Mouse (Mus musculus) embryonic facial prominence, embryonic 13.5 days (tissue): ENCODE data around the gene Map6. TPM values are rescaled to one million over a fixed set of nuclear protein-coding genes. Genes with fewer than 3 reads are reported as not detected.
A peak's percentile ranks its signal among the peaks of the same experiment; 100 is the strongest.

Experiments used
- ATAC-seq: fragments of 200-750 bp; cut with Nextera tagmentation; 2 replicates; pipeline ENCODE4 v1.8.0; 2017; ENCODE audit warnings: low read depth; ENCODE audit not compliant: insufficient number of reproducible peaks, insufficient read depth, low FRiP score, low TSS enrichment
- H3K27ac ChIP-seq: fragments of 300-500 bp; sonication (generic); 2 replicates; pipeline ENCODE4 v1.5.1; 2015; ENCODE audit warnings: moderate library complexity, mild to moderate bottlenecking, inconsistent platforms
- H3K27me3 ChIP-seq: fragments of 300-500 bp; sonication (generic); 2 replicates; pipeline ENCODE4 v1.6.1; 2015; ENCODE audit warnings: mild to moderate bottlenecking, inconsistent platforms
- H3K36me3 ChIP-seq: fragments of 300-500 bp; sonication (generic); 2 replicates; pipeline ENCODE4 v1.6.1; 2015; ENCODE audit warnings: mild to moderate bottlenecking, inconsistent platforms
- H3K4me1 ChIP-seq: fragments of 300-500 bp; sonication (generic); 2 replicates; pipeline ENCODE4 v1.6.1; 2015; ENCODE audit warnings: inconsistent platforms
- H3K4me2 ChIP-seq: fragments of 300-500 bp; sonication (generic); 2 replicates; pipeline ENCODE4 v1.6.1; 2015; ENCODE audit warnings: moderate library complexity, mild to moderate bottlenecking, inconsistent platforms
- H3K4me3 ChIP-seq: fragments of 300-500 bp; sonication (generic); 2 replicates; pipeline ENCODE4 v1.5.1; 2015; ENCODE audit warnings: mild to moderate bottlenecking, inconsistent platforms
- H3K9ac ChIP-seq: fragments of 300-500 bp; sonication (generic); 2 replicates; pipeline ENCODE4 v1.6.1; 2015; ENCODE audit warnings: mild to moderate bottlenecking, inconsistent platforms
- H3K9me3 ChIP-seq: fragments of 300-500 bp; sonication (generic); 2 replicates; pipeline ENCODE4 v1.6.1; 2016; ENCODE audit warnings: inconsistent platforms
- WGBS: fragments of 180-500 bp; shearing (Covaris S2); methylation state at CpG from one replicate; pipeline ENCODE4 v1.1.7; 2015; ENCODE audit warnings: mixed read lengths; 5-methylcytosine and 5-hydroxymethylcytosine counted together
- polyA plus RNA-seq: library from polyadenylated mRNA; unstranded; fragments of >200 nt; fragmentation: Nextera tagmentation; extraction: Ambion mirVana; gene quantifications from 2 replicates; pipeline ENCODE4 v1.2.1, GENCODE M21; 2015

The Map6 gene
- polyA plus RNA-seq, result 3.9 TPM in 2 replicates

GRCm38 (mm10) chr7:99267251-99267896 lies at the start of gene Map6:
Gene Map6, plus strand, starts transcription at chr7:99267447.
- Histone ChIP-seq H3K9ac (peak within 1 kb of the TSS; percentile 61), H3K9me3 (no peaks in the 10 kb centered on the region), H3K36me3 (no peaks in the 10 kb centered on the region), H3K27ac (no peak within 1 kb of the TSS), H3K4me1 (peaks cover 28% of the 10 kb centered on the region), H3K27me3 (peaks cover 77% of the 10 kb centered on the region), H3K4me3 (peak within 1 kb of the TSS; percentile 52), H3K4me2 (peak within 1 kb of the TSS; percentile 86)
- no peak for ATAC-seq
- 2% methylated on average over 33 of the region's 34 CpGs for WGBS

- Histone ChIP-seq H3K4me3 (no peak overlapping the region), H3K27ac (no peak overlapping the region), H3K9ac (no peak overlapping the region), H3K4me1 (no peaks in the 10 kb centered on the region), H3K9me3 (no peaks in the 10 kb centered on the region), H3K36me3 (no peaks in the 10 kb centered on the region), H3K4me2 (no peak overlapping the region), H3K27me3 (no peaks in the 10 kb centered on the region)
- 66% methylated on average over 7 of the region's 7 CpGs for WGBS
- ATAC-seq, result no peak
These were observed 43.0 kb upstream of the Map6 start for GRCm38 (mm10) chr7:99224225-99224624.

GRCm38 (mm10) chr7:99224648-99225190 lies 42.5 kb upstream of the Map6 start:
- H3K36me3 ChIP-seq, result no peaks in the 10 kb centered on the region
- H3K4me1 ChIP-seq, result no peaks in the 10 kb centered on the region
- ATAC-seq, result no peak
- no peak overlapping the region for H3K27ac ChIP-seq
- H3K9me3 ChIP-seq, result no peaks in the 10 kb centered on the region
- H3K4me3 ChIP-seq, result no peak overlapping the region
- no peak overlapping the region for H3K4me2 ChIP-seq
- no peaks in the 10 kb centered on the region for H3K27me3 ChIP-seq
- no peak overlapping the region for H3K9ac ChIP-seq
- 41% methylated on average over 1 of the region's 1 CpGs for WGBS

GRCm38 (mm10) chr7:99225421-99225820 lies 41.8 kb upstream of the Map6 start:
- no peak overlapping the region for H3K27ac ChIP-seq
- WGBS, result 81% methylated on average over 6 of the region's 6 CpGs
- no peaks in the 10 kb centered on the region for H3K9me3 ChIP-seq
- no peak overlapping the region for H3K9ac ChIP-seq
- no peaks in the 10 kb centered on the region for H3K27me3 ChIP-seq
- no peak overlapping the region for H3K4me3 ChIP-seq
- H3K4me1 ChIP-seq, result no peaks in the 10 kb centered on the region
- H3K36me3 ChIP-seq, result no peaks in the 10 kb centered on the region
- no peak for ATAC-seq
- no peak overlapping the region for H3K4me2 ChIP-seq

GRCm38 (mm10) chr7:99226662-99227061 lies 40.6 kb upstream of the Map6 start:
- ATAC-seq, result no peak
- no peak overlapping the region for H3K27ac ChIP-seq
- H3K9ac ChIP-seq, result no peak overlapping the region
- no peaks in the 10 kb centered on the region for H3K36me3 ChIP-seq
- 89% methylated on average over 10 of the region's 10 CpGs for WGBS
- no peaks in the 10 kb centered on the region for H3K4me1 ChIP-seq
- no peak overlapping the region for H3K4me3 ChIP-seq
- H3K27me3 ChIP-seq, result no peaks in the 10 kb centered on the region
- no peaks in the 10 kb centered on the region for H3K9me3 ChIP-seq
- H3K4me2 ChIP-seq, result no peak overlapping the region

- WGBS, result 94% methylated on average over 4 of the region's 4 CpGs
These were observed 40.0 kb upstream of the Map6 start for GRCm38 (mm10) chr7:99227267-99227666.

GRCm38 (mm10) chr7:99228825-99229224 lies 38.4 kb upstream of the Map6 start:
- H3K27ac ChIP-seq, result no peak overlapping the region
- no peak for ATAC-seq
- no peaks in the 10 kb centered on the region for H3K27me3 ChIP-seq
- H3K9ac ChIP-seq, result no peak overlapping the region
- WGBS, result 82% methylated on average over 8 of the region's 8 CpGs
- H3K4me3 ChIP-seq, result no peak overlapping the region
- H3K4me2 ChIP-seq, result no peak overlapping the region
- peaks cover 5% of the 10 kb centered on the region; the same call in 1 of the 2 replicates for H3K4me1 ChIP-seq
- H3K9me3 ChIP-seq, result no peaks in the 10 kb centered on the region
- H3K36me3 ChIP-seq, result no peaks in the 10 kb centered on the region

More at GRCm38 (mm10) chr7:99227267-99227666, 40.0 kb upstream of the Map6 start:
- H3K27ac ChIP-seq, result no peak overlapping the region
- no peak for ATAC-seq
- no peak overlapping the region for H3K4me3 ChIP-seq
- no peaks in the 10 kb centered on the region for H3K9me3 ChIP-seq
- H3K4me2 ChIP-seq, result no peak overlapping the region
- H3K4me1 ChIP-seq, result no peaks in the 10 kb centered on the region
- H3K27me3 ChIP-seq, result no peaks in the 10 kb centered on the region
- H3K36me3 ChIP-seq, result no peaks in the 10 kb centered on the region
- H3K9ac ChIP-seq, result no peak overlapping the region

GRCm38 (mm10) chr7:99229411-99229810 lies 37.8 kb upstream of the Map6 start:
- WGBS, result 26% methylated on average over 2 of the region's 2 CpGs
- Histone ChIP-seq H3K27ac (no peak overlapping the region), H3K27me3 (no peaks in the 10 kb centered on the region), H3K36me3 (no peaks in the 10 kb centered on the region), H3K9me3 (no peaks in the 10 kb centered on the region), H3K9ac (no peak overlapping the region), H3K4me2 (no peak overlapping the region), H3K4me1 (peaks cover 6% of the 10 kb centered on the region), H3K4me3 (no peak overlapping the region)
- no peak for ATAC-seq

- Histone ChIP-seq H3K27me3 (no peaks in the 10 kb centered on the region), H3K27ac (no peak overlapping the region), H3K36me3 (no peaks in the 10 kb centered on the region), H3K4me1 (peaks cover 14% of the 10 kb centered on the region), H3K9me3 (no peaks in the 10 kb centered on the region), H3K9ac (no peak overlapping the region), H3K4me2 (no peak overlapping the region), H3K4me3 (no peak overlapping the region)
- ATAC-seq, result no peak
- WGBS, result 74% methylated on average over 7 of the region's 7 CpGs
These were observed 37.0 kb upstream of the Map6 start for GRCm38 (mm10) chr7:99230061-99230747.

- H3K4me1 ChIP-seq, result peaks cover 38% of the 10 kb centered on the region
These were observed 34.7 kb upstream of the Map6 start for GRCm38 (mm10) chr7:99232571-99232970.

GRCm38 (mm10) chr7:99234916-99235315 lies 32.3 kb upstream of the Map6 start:
- Histone ChIP-seq H3K4me2 (no peak overlapping the region), H3K27ac (no peak overlapping the region), H3K36me3 (no peaks in the 10 kb centered on the region), H3K9ac (no peak overlapping the region), H3K4me1 (peaks cover 49% of the 10 kb centered on the region), H3K27me3 (peaks cover 23% of the 10 kb centered on the region), H3K4me3 (no peak overlapping the region), H3K9me3 (no peaks in the 10 kb centered on the region)
- no peak for ATAC-seq
- WGBS, result 37% methylated on average over 2 of the region's 2 CpGs

More at GRCm38 (mm10) chr7:99232571-99232970, 34.7 kb upstream of the Map6 start:
- ATAC-seq, result no peak
- Histone ChIP-seq H3K36me3 (no peaks in the 10 kb centered on the region), H3K27me3 (peaks cover 5% of the 10 kb centered on the region), H3K27ac (no peak overlapping the region), H3K9me3 (no peaks in the 10 kb centered on the region), H3K9ac (no peak overlapping the region), H3K4me2 (no peak overlapping the region), H3K4me3 (no peak overlapping the region)
- 73% methylated on average over 6 of the region's 6 CpGs for WGBS

GRCm38 (mm10) chr7:99235657-99236056 lies 31.6 kb upstream of the Map6 start:
- Histone ChIP-seq H3K9ac (no peak overlapping the region), H3K27me3 (peaks cover 26% of the 10 kb centered on the region), H3K9me3 (no peaks in the 10 kb centered on the region), H3K4me3 (no peak overlapping the region), H3K4me1 (peaks cover 49% of the 10 kb centered on the region), H3K36me3 (no peaks in the 10 kb centered on the region), H3K27ac (no peak overlapping the region), H3K4me2 (no peak overlapping the region)
- 20% methylated on average over 2 of the region's 2 CpGs for WGBS
- ATAC-seq, result no peak
